ENCODE assay signal across 8 mouse cellular contexts in genomic region chr8:120485116-120485515, GRCm38 (mm10).
DNase-seq lines count a peak whose midpoint lies in the region; ATAC-seq and TF ChIP-seq lines count a peak whose summit lies in the region.

No protein-coding gene starts in this region.

- TF ChIP-seq EP300 in heart, postnatal 0 days (IDR thresholded peaks at IDR 0.05; ENCODE audit: low read depth), result no peak

- H3K9ac ChIP-seq in heart, postnatal 0 days (replicated peaks; ENCODE audit: low read depth, low read length), result no peak overlapping the region
- H3K9ac ChIP-seq in heart, embryonic 12.5 days, result no peak overlapping the region
- 0 out of 2 replicates have a peak overlapping the region, but pooled peaks have one; percentile 22 for H3K9ac ChIP-seq in forebrain, embryonic 16.5 days (replicated peaks; ENCODE audit: low read depth, low read length)
- peak overlapping the region; percentile 46 for H3K9ac ChIP-seq in liver, embryonic 16.5 days (ENCODE audit: low read depth, low read length)

- H3K4me1 ChIP-seq in heart, postnatal 0 days (ENCODE audit: control insufficient read depth, insufficient read depth), result peaks cover 35% of the 10 kb centered on the region
- H3K4me1 ChIP-seq in heart, embryonic 12.5 days (replicated peaks), result peaks cover 37% of the 10 kb centered on the region
- H3K4me1 ChIP-seq in bone marrow, adult 2 months (ENCODE audit: control insufficient read depth, insufficient read depth, low read length), result peaks cover 11% of the 10 kb centered on the region
- peaks cover 40% of the 10 kb centered on the region for H3K4me1 ChIP-seq in forebrain, embryonic 16.5 days (replicated peaks; ENCODE audit: control insufficient read depth, insufficient read depth, low read length)
- H3K4me1 ChIP-seq in liver, embryonic 16.5 days (ENCODE audit: control insufficient read depth, low read depth, low read length), result peaks cover 61% of the 10 kb centered on the region

- no peaks in the 10 kb centered on the region for H3K9me3 ChIP-seq in heart, postnatal 0 days (replicated peaks; ENCODE audit: control insufficient read depth, low read length)
- H3K9me3 ChIP-seq in heart, embryonic 12.5 days (replicated peaks), result no peaks in the 10 kb centered on the region
- no peaks in the 10 kb centered on the region for H3K9me3 ChIP-seq in forebrain, embryonic 16.5 days (ENCODE audit: control insufficient read depth, low read length)
- H3K9me3 ChIP-seq in liver, embryonic 16.5 days (replicated peaks; ENCODE audit: control insufficient read depth, low read length), result no peaks in the 10 kb centered on the region

- no peak for TF ChIP-seq CTCF in heart, postnatal 0 days (IDR thresholded peaks at IDR 0.05; ENCODE audit: low read depth)
- TF ChIP-seq CTCF in bone marrow, adult 2 months (IDR thresholded peaks at IDR 0.05; ENCODE audit: control insufficient read depth, insufficient read depth, low read length), result no peak

- H3K27ac ChIP-seq in heart, postnatal 0 days (ENCODE audit: low read depth), result peak overlapping the region; percentile 46
- no peak overlapping the region for H3K27ac ChIP-seq in heart, embryonic 12.5 days (ENCODE audit: poor library complexity, severe bottlenecking)
- H3K27ac ChIP-seq in bone marrow, adult 2 months (ENCODE audit: control insufficient read depth, insufficient read depth, low read depth, low read length, poor library complexity), result peak overlapping the region; percentile 75
- peak overlapping the region; percentile 77 for H3K27ac ChIP-seq in forebrain, embryonic 16.5 days (ENCODE audit: low read length)
- H3K27ac ChIP-seq in liver, embryonic 16.5 days (ENCODE audit: low read length), result peak overlapping the region; percentile 98

- no peak for TF ChIP-seq POLR2A in bone marrow, adult 2 months (IDR thresholded peaks at IDR 0.05; ENCODE audit: borderline replicate concordance, control insufficient read depth, low read depth, low read length)

- DNase-seq in heart, postnatal 0 days (ENCODE audit: low spot score), result no peak
- no peak for DNase-seq in thymus, postnatal 10 days (ENCODE audit: low spot score in 2 of 2)
- DNase-seq in frontal cortex, postnatal 25 days (ENCODE audit: low spot score in 2 of 2), result no peak
- no peak for DNase-seq in cerebellum, adult 8-10 months

- H3K4me2 ChIP-seq in heart, postnatal 0 days (ENCODE audit: low read depth, low read length), result no peak overlapping the region
- H3K4me2 ChIP-seq in heart, embryonic 12.5 days, result no peak overlapping the region
- H3K4me2 ChIP-seq in forebrain, embryonic 16.5 days (ENCODE audit: low read length), result no peak overlapping the region; the same call in 1 of the 2 replicates
- H3K4me2 ChIP-seq in liver, embryonic 16.5 days (ENCODE audit: low read depth, low read length), result peak overlapping the region; percentile 96

- H3K36me3 ChIP-seq in heart, postnatal 0 days (replicated peaks; ENCODE audit: control insufficient read depth, insufficient read depth, low read length), result no peaks in the 10 kb centered on the region
- no peaks in the 10 kb centered on the region for H3K36me3 ChIP-seq in heart, embryonic 12.5 days
- no peaks in the 10 kb centered on the region for H3K36me3 ChIP-seq in forebrain, embryonic 16.5 days (ENCODE audit: control insufficient read depth, insufficient read depth)
- no peaks in the 10 kb centered on the region for H3K36me3 ChIP-seq in liver, embryonic 16.5 days (ENCODE audit: control insufficient read depth, insufficient read depth)

- ATAC-seq in heart, postnatal 0 days (ENCODE audit: insufficient read depth, low read depth), result no peak
- ATAC-seq in heart, embryonic 12.5 days (ENCODE audit: insufficient number of reproducible peaks, low FRiP score), result no peak
- ATAC-seq in forebrain, embryonic 16.5 days, result peak; percentile 34
- no peak for ATAC-seq in liver, embryonic 16.5 days (ENCODE audit: low read depth)

- H3K27me3 ChIP-seq in heart, postnatal 0 days (ENCODE audit: control insufficient read depth, insufficient read depth, low read length), result no peaks in the 10 kb centered on the region
- H3K27me3 ChIP-seq in heart, embryonic 12.5 days (replicated peaks), result no peaks in the 10 kb centered on the region
- no peaks in the 10 kb centered on the region for H3K27me3 ChIP-seq in forebrain, embryonic 16.5 days (replicated peaks; ENCODE audit: control insufficient read depth, insufficient read depth, low read length)
- H3K27me3 ChIP-seq in liver, embryonic 16.5 days (ENCODE audit: control insufficient read depth, insufficient read depth, low read depth, low read length), result no peaks in the 10 kb centered on the region

- WGBS in heart, postnatal 0 days, result 63% methylated on average over 6 of the region's 6 CpGs
- WGBS in heart, embryonic 12.5 days, result 54% methylated on average over 6 of the region's 6 CpGs
- 26% methylated on average over 6 of the region's 6 CpGs for WGBS in bone marrow, adult 2 months
- 16% methylated on average over 6 of the region's 6 CpGs for WGBS in forebrain, embryonic 16.5 days
- 26% methylated on average over 6 of the region's 6 CpGs for WGBS in liver, embryonic 16.5 days (ENCODE audit: insufficient replicate concordance)

- H3K4me3 ChIP-seq in heart, postnatal 0 days (ENCODE audit: low read depth, low read length), result no peak overlapping the region
- no peak overlapping the region for H3K4me3 ChIP-seq in heart, embryonic 12.5 days
- H3K4me3 ChIP-seq in bone marrow, adult 2 months (replicated peaks; ENCODE audit: control insufficient read depth, low read depth, low read length), result no peak overlapping the region
- H3K4me3 ChIP-seq in forebrain, embryonic 16.5 days (replicated peaks; ENCODE audit: low read length), result no peak overlapping the region
- H3K4me3 ChIP-seq in liver, embryonic 16.5 days (ENCODE audit: low read depth, low read length), result no peak overlapping the region

Comparison
In these comparisons a context has a peak if more than half of its experiments do, and no peak if none do; other contexts are left out.
1. H3K9ac ChIP-seq: peak in forebrain, embryonic 16.5 days (single experiment) and liver, embryonic 16.5 days (single experiment); none in heart, postnatal 0 days (single experiment) and heart, embryonic 12.5 days (single experiment).